ENCODE assay signal across 7 mouse cellular contexts in genomic region chr7:47056273-47056672, GRCm38 (mm10).
"Had no signal": no experiment of that assay in that cellular context is flagged by ENCODE, and none has a peak within 500 bp of the region (broad histone marks: within the 10 kb centered on the region; RNA-seq: fewer than 3 reads in every experiment).

No protein-coding gene starts in this region.

- DNase-seq: kidney, adult 11 months; layer of hippocampus, postnatal 36 days; midbrain, embryonic 14.5 days; right cerebral cortex, postnatal 4 days; thymus, adult 2 months; thymus, postnatal 25 days had no signal

- ATAC-seq: intestine, embryonic 15.5 days had no signal
